Mouse (Mus musculus): ENCODE results near the gene Rab40c. TPM values are rescaled to one million over a fixed set of nuclear protein-coding genes. Genes with fewer than 3 reads are reported as not detected.

The Rab40c gene
- total and polyA plus RNA-seq, 3 experiments: 9.3 to 12.4 (median 10.8) TPM

- Histone ChIP-seq H3K4me1 (ENCODE audit: insufficient read depth, low read depth, low read length) (peaks cover 30% of the 10 kb centered on the region), H3K9me3 (replicated peaks) (peaks cover 5% of the 10 kb centered on the region), H3K4me3 (ENCODE audit: low read depth, low read length) (no peak overlapping the region), H3K27me3 (ENCODE audit: insufficient read depth, low read length) (peaks cover 38% of the 10 kb centered on the region), H3K36me3 (replicated peaks) (peaks cover 38% of the 10 kb centered on the region)
- DNase-seq (ENCODE audit: low spot score) (no peak), ATAC-seq (ENCODE audit: extremely low read depth, insufficient number of reproducible peaks, low FRiP score, poor library complexity, severe bottlenecking) (no peak)
- no peak for TF ChIP-seq POLR2AphosphoS5 (IDR thresholded peaks at IDR 0.05; ENCODE audit: insufficient replicate concordance, low read depth, low read length)
- no peak for TF ChIP-seq CTCF (IDR thresholded peaks at IDR 0.05; ENCODE audit: low read depth, low read length)
- TF ChIP-seq GATA2 (IDR thresholded peaks at IDR 0.05; ENCODE audit: borderline replicate concordance, low read depth, low read length): no peak
- no peak for TF ChIP-seq TAL1 (conservative IDR thresholded peaks at IDR 0.05; ENCODE audit: low read depth, low read length)
- no peak for TF ChIP-seq GATA1 (IDR thresholded peaks at IDR 0.05; ENCODE audit: borderline replicate concordance, low read length)
Observed at GRCm38 (mm10) chr17:25954671-25955070, 35.1 kb upstream of the Rab40c start.

GRCm38 (mm10) chr17:25953161-25953560 lies 33.6 kb upstream of the Rab40c start:
- Histone ChIP-seq H3K4me1 (ENCODE audit: insufficient read depth, low read depth, low read length) (peaks cover 28% of the 10 kb centered on the region), H3K9me3 (replicated peaks) (peaks cover 5% of the 10 kb centered on the region), H3K36me3 (replicated peaks) (peaks cover 22% of the 10 kb centered on the region), H3K27me3 (ENCODE audit: insufficient read depth, low read length) (peaks cover 38% of the 10 kb centered on the region), H3K4me3 (ENCODE audit: low read depth, low read length) (no peak overlapping the region)
- TF ChIP-seq TAL1 (conservative IDR thresholded peaks at IDR 0.05; ENCODE audit: low read depth, low read length) (no peak), GATA2 (IDR thresholded peaks at IDR 0.05; ENCODE audit: borderline replicate concordance, low read depth, low read length) (no peak), GATA1 (IDR thresholded peaks at IDR 0.05; ENCODE audit: borderline replicate concordance, low read length) (no peak), CTCF (IDR thresholded peaks at IDR 0.05; ENCODE audit: low read depth, low read length) (no peak), POLR2AphosphoS5 (IDR thresholded peaks at IDR 0.05; ENCODE audit: insufficient replicate concordance, low read depth, low read length) (no peak)
- no peak for ATAC-seq (ENCODE audit: extremely low read depth, insufficient number of reproducible peaks, low FRiP score, poor library complexity, severe bottlenecking)
- no peak for DNase-seq (ENCODE audit: low spot score)

- H3K9me3 ChIP-seq (replicated peaks): peaks cover 5% of the 10 kb centered on the region
- H3K4me3 ChIP-seq (ENCODE audit: low read depth, low read length): peak within 1 kb of the TSS; percentile 38; the same call in 1 of the 2 replicates
- ATAC-seq (ENCODE audit: extremely low read depth, insufficient number of reproducible peaks, low FRiP score, poor library complexity, severe bottlenecking) (no peak), DNase-seq (ENCODE audit: low spot score) (no peak)
- TF ChIP-seq GATA2 (IDR thresholded peaks at IDR 0.05; ENCODE audit: borderline replicate concordance, low read depth, low read length) (no peak), CTCF (IDR thresholded peaks at IDR 0.05; ENCODE audit: low read depth, low read length) (no peak), POLR2AphosphoS5 (IDR thresholded peaks at IDR 0.05; ENCODE audit: insufficient replicate concordance, low read depth, low read length) (no peak), TAL1 (conservative IDR thresholded peaks at IDR 0.05; ENCODE audit: low read depth, low read length) (no peak), GATA1 (IDR thresholded peaks at IDR 0.05; ENCODE audit: borderline replicate concordance, low read length) (no peak)
- H3K36me3 ChIP-seq (replicated peaks): peaks cover 11% of the 10 kb centered on the region
- H3K27me3 ChIP-seq (ENCODE audit: insufficient read depth, low read length): peaks cover 38% of the 10 kb centered on the region
- peaks cover 38% of the 10 kb centered on the region for H3K4me1 ChIP-seq (ENCODE audit: insufficient read depth, low read depth, low read length)
Observed at GRCm38 (mm10) chr17:25951803-25952623, 32.5 kb upstream of the Rab40c start, which contains the start of gene A930017K11Rik. Gene A930017K11Rik (minus strand): TSS chr17:25952565.

GRCm38 (mm10) chr17:25951225-25951802 lies 31.8 kb upstream of the Rab40c start:
- no peak for ATAC-seq (ENCODE audit: extremely low read depth, insufficient number of reproducible peaks, low FRiP score, poor library complexity, severe bottlenecking)
- no peak for DNase-seq (ENCODE audit: low spot score)
- H3K9me3 ChIP-seq (replicated peaks): peaks cover 5% of the 10 kb centered on the region
- H3K4me1 ChIP-seq (ENCODE audit: insufficient read depth, low read depth, low read length): peaks cover 45% of the 10 kb centered on the region
- H3K4me3 ChIP-seq (ENCODE audit: low read depth, low read length): peak overlapping the region; percentile 38; the same call in 1 of the 2 replicates
- peaks cover 38% of the 10 kb centered on the region for H3K27me3 ChIP-seq (ENCODE audit: insufficient read depth, low read length)
- H3K36me3 ChIP-seq (replicated peaks): peaks cover 5% of the 10 kb centered on the region
- TF ChIP-seq GATA2 (IDR thresholded peaks at IDR 0.05; ENCODE audit: borderline replicate concordance, low read depth, low read length) (no peak), CTCF (IDR thresholded peaks at IDR 0.05; ENCODE audit: low read depth, low read length) (no peak), GATA1 (IDR thresholded peaks at IDR 0.05; ENCODE audit: borderline replicate concordance, low read length) (no peak), POLR2AphosphoS5 (IDR thresholded peaks at IDR 0.05; ENCODE audit: insufficient replicate concordance, low read depth, low read length) (no peak), TAL1 (conservative IDR thresholded peaks at IDR 0.05; ENCODE audit: low read depth, low read length) (no peak)

DNA sequence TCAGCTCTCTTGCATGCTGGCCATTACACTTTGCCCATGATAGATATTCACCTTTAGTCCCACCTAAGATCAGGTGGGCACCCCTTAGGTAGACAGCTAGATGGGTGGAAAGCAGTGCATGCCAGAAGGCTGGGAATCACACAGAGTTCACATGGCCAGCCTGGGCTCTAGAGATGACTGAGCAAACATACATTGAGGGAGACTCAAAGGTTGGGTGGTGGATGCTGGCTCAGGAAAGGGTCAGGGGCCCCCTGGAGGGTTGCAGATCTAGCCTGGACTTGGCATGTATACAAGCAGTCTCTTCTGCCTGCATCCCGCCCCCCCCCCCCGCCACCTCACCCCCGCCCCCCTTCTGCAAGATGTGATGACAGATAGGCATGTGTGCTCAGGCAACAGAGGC lies 31.2 kb upstream of the Rab40c start:
- no peak for DNase-seq (ENCODE audit: low spot score)
- peaks cover 3% of the 10 kb centered on the region for H3K36me3 ChIP-seq (replicated peaks)
- H3K4me3 ChIP-seq (ENCODE audit: low read depth, low read length): peak overlapping the region; percentile 38; the same call in 1 of the 2 replicates
- peaks cover 5% of the 10 kb centered on the region for H3K9me3 ChIP-seq (replicated peaks)
- peaks cover 51% of the 10 kb centered on the region for H3K4me1 ChIP-seq (ENCODE audit: insufficient read depth, low read depth, low read length)
- TF ChIP-seq TAL1 (conservative IDR thresholded peaks at IDR 0.05; ENCODE audit: low read depth, low read length) (no peak), CTCF (IDR thresholded peaks at IDR 0.05; ENCODE audit: low read depth, low read length) (no peak), GATA1 (IDR thresholded peaks at IDR 0.05; ENCODE audit: borderline replicate concordance, low read length) (no peak), GATA2 (IDR thresholded peaks at IDR 0.05; ENCODE audit: borderline replicate concordance, low read depth, low read length) (no peak), POLR2AphosphoS5 (IDR thresholded peaks at IDR 0.05; ENCODE audit: insufficient replicate concordance, low read depth, low read length) (no peak)
- peaks cover 38% of the 10 kb centered on the region for H3K27me3 ChIP-seq (ENCODE audit: insufficient read depth, low read length)
- no peak for ATAC-seq (ENCODE audit: extremely low read depth, insufficient number of reproducible peaks, low FRiP score, poor library complexity, severe bottlenecking)

DNA sequence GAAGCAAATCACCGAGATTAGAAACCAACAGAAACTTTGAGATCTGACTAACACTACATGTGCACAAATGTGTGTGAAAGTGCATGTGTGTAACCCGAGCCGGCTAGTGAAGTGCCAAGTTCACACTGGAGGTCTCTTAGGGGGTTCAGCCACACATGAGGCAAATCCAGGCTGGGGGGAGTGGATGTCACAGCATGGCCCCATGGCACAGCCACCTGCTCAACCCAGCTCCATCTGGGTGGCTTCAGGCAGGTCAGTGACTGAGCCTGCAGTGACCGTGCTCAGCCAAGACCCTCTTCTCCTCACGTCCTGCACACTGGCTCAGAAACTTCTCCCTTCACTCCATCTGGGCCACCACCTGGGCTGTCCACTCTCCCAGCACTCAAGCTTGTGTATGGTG lies 30.5 kb upstream of the Rab40c start:
- H3K4me1 ChIP-seq (ENCODE audit: insufficient read depth, low read depth, low read length): peaks cover 59% of the 10 kb centered on the region

More for the DNA sequence above, 30.5 kb upstream of the Rab40c start:
- DNase-seq (ENCODE audit: low spot score) (no peak), ATAC-seq (ENCODE audit: extremely low read depth, insufficient number of reproducible peaks, low FRiP score, poor library complexity, severe bottlenecking) (no peak)
- Histone ChIP-seq H3K9me3 (replicated peaks) (peaks cover 5% of the 10 kb centered on the region), H3K36me3 (replicated peaks) (no peaks in the 10 kb centered on the region), H3K4me3 (ENCODE audit: low read depth, low read length) (no peak overlapping the region), H3K27me3 (ENCODE audit: insufficient read depth, low read length) (peaks cover 38% of the 10 kb centered on the region)
- TF ChIP-seq TAL1 (conservative IDR thresholded peaks at IDR 0.05; ENCODE audit: low read depth, low read length) (no peak), POLR2AphosphoS5 (IDR thresholded peaks at IDR 0.05; ENCODE audit: insufficient replicate concordance, low read depth, low read length) (no peak), GATA2 (IDR thresholded peaks at IDR 0.05; ENCODE audit: borderline replicate concordance, low read depth, low read length) (no peak), GATA1 (IDR thresholded peaks at IDR 0.05; ENCODE audit: borderline replicate concordance, low read length) (no peak), CTCF (IDR thresholded peaks at IDR 0.05; ENCODE audit: low read depth, low read length) (no peak)

All from G1E (cell line).